Mouse (Mus musculus) midbrain, postnatal 0 days (tissue): ENCODE results near the gene Otulin. TPM values are rescaled to one million over a fixed set of nuclear protein-coding genes. Genes with fewer than 3 reads are reported as not detected.

Source experiments
- ATAC-seq: fragments of 200-750 bp; cut with Nextera tagmentation; 2 replicates; pipeline ENCODE4 v1.8.0; 2017; ENCODE audit warnings: moderate number of reproducible peaks, mild to moderate bottlenecking, moderate TSS enrichment, moderate library complexity; ENCODE audit not compliant: low FRiP score
- DNase-seq: peaks from one replicate; pipeline ENCODE4 v3.0.0-alpha.2; 2015; ENCODE audit warnings: low spot score
- H3K27ac ChIP-seq: fragments of 300-500 bp; sonication (generic); 2 replicates; pipeline ENCODE4 v1.5.1; 2014; ENCODE audit warnings: low read depth, mild to moderate bottlenecking, low read length, mixed read lengths
- H3K27me3 ChIP-seq: fragments of 300-500 bp; sonication (generic); 2 replicates; pipeline ENCODE4 v1.6.1; 2014; ENCODE audit warnings: low read length, control low read depth, mixed read lengths; ENCODE audit not compliant: insufficient read depth
- H3K36me3 ChIP-seq: fragments of 300-500 bp; sonication (generic); 2 replicates; pipeline ENCODE4 v1.6.1; 2014; ENCODE audit warnings: low read length, control low read depth, mixed read lengths; ENCODE audit not compliant: insufficient read depth
- H3K4me1 ChIP-seq: fragments of 300-500 bp; sonication (generic); 2 replicates; pipeline ENCODE4 v1.6.1; 2014; ENCODE audit warnings: mild to moderate bottlenecking, control low read depth, antibody characterized with exemption, low read length, mixed read lengths; ENCODE audit not compliant: insufficient read depth
- H3K4me2 ChIP-seq: fragments of 300-500 bp; sonication (generic); 2 replicates; pipeline ENCODE4 v1.6.1; 2014; ENCODE audit warnings: low read depth, mild to moderate bottlenecking, low read length, mixed read lengths; ENCODE audit not compliant: poor library complexity, severe bottlenecking
- H3K4me3 ChIP-seq: fragments of 300-500 bp; sonication (generic); 2 replicates; pipeline ENCODE4 v1.5.1; 2014; ENCODE audit warnings: low read depth, mild to moderate bottlenecking, low read length, moderate library complexity
- H3K9ac ChIP-seq: fragments of 300-500 bp; sonication (generic); replicated peaks from 2 replicates; pipeline ENCODE4 v1.6.1; 2014; ENCODE audit warnings: mild to moderate bottlenecking, low read length, moderate library complexity, mixed read lengths; ENCODE audit not compliant: poor library complexity, severe bottlenecking
- H3K9me3 ChIP-seq: fragments of 300-500 bp; sonication (generic); 2 replicates; pipeline ENCODE4 v1.6.1; 2016; ENCODE audit warnings: low read length, control low read depth
- CTCF ChIP-seq: IDR thresholded peaks from 2 replicates; pipeline ENCODE4 v1.5.1; 2016; ENCODE audit warnings: antibody characterized with exemption, mild to moderate bottlenecking
- WGBS: fragments of 180-500 bp; shearing (Covaris S2); extraction: QIAGEN DNeasy Blood & Tissue Kit; methylation state at CpG from one replicate; pipeline ENCODE4 v1.1.7; 2014; 5-methylcytosine and 5-hydroxymethylcytosine counted together
- polyA plus RNA-seq: library from polyadenylated mRNA; unstranded; fragments of >200 nt; fragmentation: Nextera tagmentation; extraction: Ambion mirVana; gene quantifications from 2 replicates; pipeline ENCODE4 v1.2.1, GENCODE M21; 2015
- total RNA-seq: library from RNA; depleted of rRNA; stranded (reverse); fragments of >200 nt; gene quantifications from 2 replicates; pipeline ENCODE4 v1.2.3, GENCODE M21; 2014

Otulin gene
- total and polyA plus RNA-seq, 2 experiments from 2014 or later: 17.8 to 23.9 TPM

DNA sequence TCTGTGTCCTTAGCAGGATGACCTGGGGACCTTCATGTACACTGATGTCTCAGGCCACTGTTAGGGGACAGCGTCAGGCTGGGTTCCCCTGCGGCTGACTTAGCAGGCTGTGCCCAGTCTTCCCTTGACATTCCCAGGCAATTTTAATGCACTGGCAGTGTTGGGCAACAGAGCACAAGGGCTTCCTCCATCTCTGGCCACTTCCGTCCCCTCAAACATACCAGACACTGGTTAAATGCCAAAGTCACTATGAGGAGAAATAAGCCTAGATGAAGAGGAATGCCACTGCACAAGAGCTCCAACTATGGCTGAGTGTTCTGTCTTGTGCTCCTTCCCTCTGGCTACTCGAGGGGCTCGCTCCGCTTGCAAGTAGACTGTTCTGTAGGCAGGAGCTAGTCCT, 42.7 kb upstream of the Otulin start:
- Histone ChIP-seq H3K27me3 (no peaks in the 10 kb centered on the region), H3K36me3 (no peaks in the 10 kb centered on the region), H3K4me3 (no peak overlapping the region), H3K27ac (no peak overlapping the region), H3K4me1 (peaks cover 4% of the 10 kb centered on the region; the same call in 1 of the 2 replicates), H3K9me3 (no peaks in the 10 kb centered on the region), H3K4me2 (no peak overlapping the region), H3K9ac (no peak overlapping the region)
- ATAC-seq (no peak), DNase-seq (no peak)
- TF ChIP-seq CTCF: no peak
- WGBS: 94% methylated on average over 6 of the region's 6 CpGs

DNA sequence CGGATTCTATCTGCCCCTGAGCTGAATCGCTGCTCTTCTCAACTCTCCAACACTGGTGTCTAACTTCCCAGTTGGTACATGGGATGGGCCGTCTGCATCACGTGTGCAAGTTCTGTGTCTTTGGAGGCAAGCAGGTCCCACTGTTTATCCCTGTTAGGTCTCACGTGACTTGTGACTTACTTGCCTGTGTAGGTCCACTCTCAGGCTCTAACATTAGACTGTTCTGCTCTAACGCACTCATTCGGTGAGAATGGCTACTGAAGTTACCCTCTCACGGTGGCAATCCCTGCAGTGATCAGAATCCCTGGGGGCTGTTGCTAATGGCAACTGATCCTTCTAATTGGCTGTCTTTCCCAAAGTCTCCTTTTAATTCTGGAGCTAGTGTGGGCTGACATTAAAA, 41.8 kb upstream of the Otulin start:
- H3K4me1 ChIP-seq: peaks cover 4% of the 10 kb centered on the region; the same call in 1 of the 2 replicates
- H3K9me3 ChIP-seq: no peaks in the 10 kb centered on the region
- ATAC-seq: 0 out of 2 replicates have a peak, but pooled peaks have one; percentile 15
- no peak overlapping the region for H3K9ac ChIP-seq
- H3K27me3 ChIP-seq: no peaks in the 10 kb centered on the region
- H3K4me2 ChIP-seq: no peak overlapping the region
- no peak for DNase-seq
- H3K27ac ChIP-seq: no peak overlapping the region
- H3K36me3 ChIP-seq: no peaks in the 10 kb centered on the region
- WGBS: 44% methylated on average over 8 of the region's 8 CpGs
- no peak for TF ChIP-seq CTCF
- no peak overlapping the region for H3K4me3 ChIP-seq

DNA sequence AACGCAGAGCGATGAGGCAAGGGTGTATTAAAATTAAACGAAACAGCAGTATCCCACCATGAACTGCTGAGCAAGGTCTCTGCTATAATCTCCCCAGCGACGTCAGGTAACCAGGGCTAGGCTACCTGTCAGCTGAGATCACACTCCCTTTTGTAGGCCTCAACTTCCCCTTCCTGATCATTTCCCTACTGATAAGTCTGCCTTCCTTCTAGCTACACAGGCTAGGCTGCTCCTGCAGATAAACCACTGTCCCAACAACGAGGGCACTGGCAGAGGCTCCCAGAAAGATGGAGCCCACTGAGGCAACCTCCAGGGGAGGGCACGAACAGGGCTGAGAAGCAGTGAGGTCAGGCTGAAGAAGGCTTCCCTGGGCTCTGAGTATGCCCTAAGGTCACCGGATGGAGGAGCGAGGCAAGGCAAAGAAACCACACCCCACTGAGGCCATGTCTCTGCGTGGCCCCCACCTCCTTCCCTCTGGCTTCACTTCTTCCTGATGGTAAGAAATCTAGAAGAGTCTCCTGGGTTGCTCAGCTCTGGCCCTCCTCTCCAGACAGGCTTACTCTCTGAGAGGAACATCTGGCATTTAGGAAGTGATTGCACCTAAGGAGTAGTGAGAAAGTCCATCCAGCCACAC, 41.2 kb upstream of the Otulin start:
- no peak for TF ChIP-seq CTCF
- Histone ChIP-seq H3K4me3 (no peak overlapping the region), H3K9ac (no peak overlapping the region), H3K27ac (no peak overlapping the region), H3K27me3 (no peaks in the 10 kb centered on the region), H3K9me3 (no peaks in the 10 kb centered on the region), H3K4me2 (no peak overlapping the region), H3K4me1 (peaks cover 4% of the 10 kb centered on the region; the same call in 1 of the 2 replicates), H3K36me3 (no peaks in the 10 kb centered on the region)
- 87% methylated on average over 10 of the region's 10 CpGs for WGBS
- DNase-seq (no peak), ATAC-seq (0 out of 2 replicates have a peak, but pooled peaks have one; percentile 4)

DNA sequence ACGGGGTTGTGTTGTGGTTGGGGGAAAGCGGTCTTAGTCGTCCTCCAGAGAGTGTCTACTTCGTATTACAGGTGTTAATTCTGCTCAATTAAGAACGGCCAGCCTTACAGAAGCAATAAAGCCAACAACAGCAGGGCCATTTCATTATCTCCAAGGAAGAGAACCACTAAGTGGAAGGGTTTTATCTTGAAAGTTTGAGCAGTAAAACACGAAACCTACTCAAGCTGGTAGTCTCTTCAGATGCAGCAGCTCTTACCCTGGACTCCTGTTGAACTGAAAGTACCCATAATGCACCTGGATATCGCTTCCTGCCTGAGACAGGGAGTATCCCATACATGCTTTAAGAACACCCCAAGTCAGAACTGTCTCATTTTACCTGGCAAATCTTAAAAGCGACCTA, 40.2 kb upstream of the Otulin start:
- Histone ChIP-seq H3K4me3 (no peak overlapping the region), H3K27ac (no peak overlapping the region), H3K4me1 (no peaks in the 10 kb centered on the region; the same call in 1 of the 2 replicates), H3K9me3 (no peaks in the 10 kb centered on the region), H3K36me3 (no peaks in the 10 kb centered on the region), H3K4me2 (no peak overlapping the region), H3K27me3 (no peaks in the 10 kb centered on the region), H3K9ac (no peak overlapping the region)
- no peak for DNase-seq
- 86% methylated on average over 8 of the region's 8 CpGs for WGBS
- TF ChIP-seq CTCF: no peak
- ATAC-seq: no peak

DNA sequence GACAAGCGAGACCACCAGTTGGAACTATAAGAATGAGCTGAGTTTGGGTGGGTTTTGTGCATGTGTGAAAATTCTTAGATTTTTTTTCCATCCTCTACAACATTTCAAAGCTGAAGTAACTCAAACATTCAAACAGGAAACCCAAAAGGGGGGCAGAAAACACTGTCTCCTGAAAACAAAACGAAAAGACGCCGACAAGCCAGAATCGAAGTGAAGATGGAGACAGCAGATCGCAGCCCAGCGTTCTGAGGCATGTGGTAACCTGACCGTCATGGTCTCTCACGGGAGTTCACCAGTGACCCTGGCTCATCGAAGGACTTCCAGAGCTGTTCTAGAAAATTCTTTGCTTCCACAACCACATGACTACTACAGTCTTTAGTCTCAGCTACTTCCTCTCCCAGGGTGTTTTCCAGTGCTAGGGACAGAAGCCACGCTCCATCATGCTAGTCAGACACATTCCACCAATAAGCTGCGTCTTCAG, 39.5 kb upstream of the Otulin start:
- H3K9me3 ChIP-seq: no peaks in the 10 kb centered on the region
- H3K4me2 ChIP-seq: no peak overlapping the region
- no peak overlapping the region for H3K4me3 ChIP-seq
- DNase-seq: no peak
- no peak for ATAC-seq
- no peaks in the 10 kb centered on the region for H3K36me3 ChIP-seq
- no peaks in the 10 kb centered on the region; the same call in 1 of the 2 replicates for H3K4me1 ChIP-seq
- no peaks in the 10 kb centered on the region for H3K27me3 ChIP-seq
- 93% methylated on average over 12 of the region's 12 CpGs for WGBS
- TF ChIP-seq CTCF: no peak
- no peak overlapping the region for H3K27ac ChIP-seq
- H3K9ac ChIP-seq: no peak overlapping the region

DNA sequence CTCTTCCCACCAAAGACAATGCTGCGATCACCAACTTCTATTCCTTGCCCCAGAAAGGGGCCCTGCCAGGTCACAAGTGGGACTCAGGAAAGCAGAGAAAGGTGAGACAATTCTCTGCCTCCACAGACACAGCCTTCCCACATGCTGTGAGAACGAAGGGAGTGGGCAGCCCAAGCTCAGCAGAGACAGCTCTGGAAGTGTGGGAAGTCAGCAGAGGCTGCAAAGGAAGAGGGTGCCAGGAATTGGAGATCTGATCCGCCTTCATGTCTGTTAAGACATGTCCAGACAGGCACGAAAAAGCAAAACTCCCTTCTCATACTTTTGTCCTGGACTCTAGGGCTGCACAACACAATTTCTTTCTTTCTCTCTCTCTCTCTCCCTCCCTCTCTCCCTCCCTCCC, 38.8 kb upstream of the Otulin start:
- no peak for DNase-seq
- no peak for TF ChIP-seq CTCF
- Histone ChIP-seq H3K4me1 (no peaks in the 10 kb centered on the region; the same call in 1 of the 2 replicates), H3K27ac (no peak overlapping the region), H3K27me3 (no peaks in the 10 kb centered on the region), H3K4me3 (no peak overlapping the region), H3K36me3 (no peaks in the 10 kb centered on the region), H3K9ac (no peak overlapping the region), H3K9me3 (no peaks in the 10 kb centered on the region), H3K4me2 (no peak overlapping the region)
- WGBS: 75% methylated on average over 4 of the region's 4 CpGs
- no peak for ATAC-seq
